Comparison of ENCODE assay signal across 8 mouse cellular contexts in genomic region chr7:60733331-60733994, GRCm38 (mm10).
DNase-seq lines count a peak whose midpoint lies in the region; ATAC-seq and TF ChIP-seq lines count a peak whose summit lies in the region.
"Not testable (repeated sequence)": the region's sequence is repeated elsewhere in the genome, so short reads cannot be mapped to it uniquely, and the experiment has no call there.

No protein-coding gene starts in this region.

- H3K9me3 ChIP-seq in forebrain, postnatal 0 days (ENCODE audit: low read length); hindbrain, embryonic 11.5 days (ENCODE audit: control insufficient read depth, low read length); limb, embryonic 11.5 days (ENCODE audit: control insufficient read depth, low read length); midbrain, embryonic 13.5 days: not testable (repeated sequence)

- not testable (repeated sequence) for TF ChIP-seq CTCF in forebrain, postnatal 0 days (IDR thresholded peaks at IDR 0.05; ENCODE audit: low read depth)

- not testable (repeated sequence) for H3K4me1 ChIP-seq in forebrain, postnatal 0 days (ENCODE audit: insufficient read depth); hindbrain, embryonic 11.5 days (replicated peaks; ENCODE audit: control insufficient read depth, insufficient read depth, low read length); limb, embryonic 11.5 days (ENCODE audit: control insufficient read depth, insufficient read depth, low read length); midbrain, embryonic 13.5 days (replicated peaks)

- H3K4me3 ChIP-seq in forebrain, postnatal 0 days (ENCODE audit: low read depth, low read length); hindbrain, embryonic 11.5 days (ENCODE audit: low read depth, low read length); limb, embryonic 11.5 days (ENCODE audit: low read depth, low read length): not testable (repeated sequence)
- H3K4me3 ChIP-seq in midbrain, embryonic 13.5 days (replicated peaks) = peak overlapping the region; percentile 18; the same call in 1 of the 2 replicates

- peak; percentile 16 for DNase-seq in ZHBTc4 (ENCODE audit: low read depth, low spot score)
- DNase-seq in embryo, embryonic 10 days (ENCODE audit: low spot score) = peak; percentile 46
- DNase-seq in forebrain, postnatal 0 days = peak; percentile 68
- peak; percentile 21 for DNase-seq in hindbrain, embryonic 11.5 days (ENCODE audit: low spot score)
- DNase-seq in layer of hippocampus, adult 18-20 months (ENCODE audit: low spot score in 2 of 2) = peak; percentile 40 to 54
- DNase-seq in limb, embryonic 11.5 days (ENCODE audit: low spot score) = peak; percentile 22
- peak; percentile 24 for DNase-seq in right cerebral cortex, postnatal 14 days

- not testable (repeated sequence) for H3K36me3 ChIP-seq in forebrain, postnatal 0 days (ENCODE audit: insufficient read depth); hindbrain, embryonic 11.5 days (ENCODE audit: control insufficient read depth, insufficient read depth, low read length); limb, embryonic 11.5 days (ENCODE audit: control insufficient read depth, insufficient read depth, low read length); midbrain, embryonic 13.5 days

- not testable (repeated sequence) for H3K27ac ChIP-seq in forebrain, postnatal 0 days (ENCODE audit: low read depth, low read length); hindbrain, embryonic 11.5 days (ENCODE audit: low read depth, low read length); limb, embryonic 11.5 days (replicated peaks; ENCODE audit: low read depth, low read length); midbrain, embryonic 13.5 days

- H3K27me3 ChIP-seq in forebrain, postnatal 0 days (ENCODE audit: insufficient read depth, low read length); hindbrain, embryonic 11.5 days (ENCODE audit: control insufficient read depth, insufficient read depth, low read length); limb, embryonic 11.5 days (ENCODE audit: control insufficient read depth, insufficient read depth, low read length); midbrain, embryonic 13.5 days: not testable (repeated sequence)

- peak; percentile 94 for ATAC-seq in forebrain, postnatal 0 days
- peak; percentile 70 for ATAC-seq in hindbrain, embryonic 11.5 days (ENCODE audit: low FRiP score)
- not testable (repeated sequence) for ATAC-seq in limb, embryonic 11.5 days (ENCODE audit: insufficient number of reproducible peaks, low FRiP score, low TSS enrichment, low read depth)
- peak; percentile 89; the same call in 1 of the 2 replicates for ATAC-seq in midbrain, embryonic 13.5 days

- not testable (repeated sequence) for H3K9ac ChIP-seq in forebrain, postnatal 0 days; hindbrain, embryonic 11.5 days (ENCODE audit: low read depth, low read length); limb, embryonic 11.5 days (ENCODE audit: low read length); midbrain, embryonic 13.5 days (replicated peaks)

- WGBS in forebrain, postnatal 0 days = 55% methylated on average over 20 of the region's 20 CpGs
- WGBS in hindbrain, embryonic 11.5 days = 56% methylated on average over 20 of the region's 20 CpGs
- 53% methylated on average over 20 of the region's 20 CpGs for WGBS in limb, embryonic 11.5 days
- WGBS in midbrain, embryonic 13.5 days = 54% methylated on average over 20 of the region's 20 CpGs

- H3K4me2 ChIP-seq in forebrain, postnatal 0 days (ENCODE audit: low read depth) = peak overlapping the region; percentile 23; the same call in 1 of the 2 replicates
- H3K4me2 ChIP-seq in hindbrain, embryonic 11.5 days (replicated peaks; ENCODE audit: low read depth, low read length) = not testable (repeated sequence)
- H3K4me2 ChIP-seq in limb, embryonic 11.5 days (ENCODE audit: low read depth, severe bottlenecking) = peak overlapping the region; percentile 4; the same call in 1 of the 2 replicates
- peak overlapping the region; percentile 40 for H3K4me2 ChIP-seq in midbrain, embryonic 13.5 days (replicated peaks)

Comparison
In these comparisons a context has a peak if more than half of its experiments do, and no peak if none do; other contexts are left out.
1. DNase-seq: peak in every context shown above with its lines; median percentile 68 in forebrain, postnatal 0 days; 47 in layer of hippocampus, adult 18-20 months; 46 in embryo, embryonic 10 days; 24 in right cerebral cortex, postnatal 14 days; 22 in limb, embryonic 11.5 days; 21 in hindbrain, embryonic 11.5 days; 16 in ZHBTc4.